Mouse (Mus musculus) cerebellum, adult 2 months (tissue): ENCODE measurements around the gene Washc4.

Source experiments
- CTCF ChIP-seq: fragments of 200-500 bp; IDR thresholded peaks from 2 replicates; pipeline ENCODE4 v1.5.1; 2011; ENCODE audit warnings: low read depth, mild to moderate bottlenecking, control low read depth, low read length, moderate library complexity, borderline replicate concordance; ENCODE audit not compliant: insufficient read depth
- POLR2A ChIP-seq: fragments of 200-500 bp; IDR thresholded peaks from 2 replicates; pipeline ENCODE4 v1.6.1; 2011; ENCODE audit warnings: low read length, control low read depth, borderline replicate concordance; ENCODE audit not compliant: insufficient read depth

DNA sequence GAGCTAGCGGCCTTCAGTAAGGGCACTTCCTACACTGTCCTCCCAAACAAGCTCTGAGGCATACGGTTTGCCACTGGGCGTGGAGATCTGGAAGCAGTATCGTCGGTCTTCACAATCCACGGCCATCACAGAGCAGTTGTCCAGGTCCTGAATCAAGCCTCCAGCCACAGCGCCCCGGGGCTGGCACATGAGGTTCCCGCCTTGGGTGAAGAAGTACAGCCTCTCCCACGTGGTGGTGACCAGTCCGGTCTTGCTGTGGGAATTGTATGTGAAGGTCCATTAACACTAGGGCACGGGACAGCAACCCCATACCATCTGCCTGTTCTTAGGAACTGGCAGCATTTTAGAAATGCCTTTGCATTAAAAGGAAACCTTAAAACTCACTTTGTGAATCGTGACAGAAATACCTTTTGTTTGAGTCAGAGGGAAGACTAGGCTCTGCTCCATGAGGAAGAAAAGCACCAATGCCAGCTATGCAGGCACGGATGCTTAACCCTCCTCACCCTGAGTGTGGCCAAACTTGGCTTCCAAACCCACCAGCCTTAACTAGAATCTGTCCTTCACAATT is 69.2 kb downstream of the Washc4 start:
- TF ChIP-seq POLR2A, result no peak
- no peak for TF ChIP-seq CTCF
